Mouse (Mus musculus): ENCODE data around the gene Selenoo. TPM values are rescaled to one million over a fixed set of nuclear protein-coding genes. Genes with fewer than 3 reads are reported as not detected.

Selenoo gene
- polyA plus RNA-seq, 1 experiment from 2014 or later = 24.8 TPM

DNA sequence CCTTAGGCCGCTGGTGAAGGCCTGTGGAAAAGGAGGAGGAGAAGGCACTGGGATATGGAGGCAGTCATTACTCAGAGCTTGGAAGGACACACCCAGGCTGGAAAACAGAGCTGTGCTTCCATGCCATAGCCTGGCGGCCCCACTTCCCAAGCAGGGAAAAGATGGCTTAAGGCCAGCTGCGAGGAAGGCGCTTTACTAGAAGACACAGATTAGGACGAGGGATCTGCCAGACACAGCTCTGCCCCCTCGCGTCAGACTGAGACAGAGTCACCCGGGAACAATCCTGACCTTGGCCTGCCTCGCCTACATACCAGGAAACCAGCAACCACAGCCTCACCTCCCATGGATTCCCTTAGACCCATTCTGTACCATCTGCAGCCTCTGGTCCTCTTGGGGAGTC lies 21.3 kb downstream of the Selenoo start:
- Histone ChIP-seq H3K9me3 (replicated peaks) (no peaks in the 10 kb centered on the region), H3K9ac (no peak overlapping the region), H3K36me3 (peaks cover 89% of the 10 kb centered on the region), H3K27me3 (no peaks in the 10 kb centered on the region), H3K4me1 (no peaks in the 10 kb centered on the region), H3K27ac (no peak overlapping the region), H3K4me2 (replicated peaks) (no peak overlapping the region), H3K4me3 (no peak overlapping the region)
- no peak for ATAC-seq (ENCODE audit: low FRiP score)
- 84% methylated on average over 9 of the region's 9 CpGs for WGBS

DNA sequence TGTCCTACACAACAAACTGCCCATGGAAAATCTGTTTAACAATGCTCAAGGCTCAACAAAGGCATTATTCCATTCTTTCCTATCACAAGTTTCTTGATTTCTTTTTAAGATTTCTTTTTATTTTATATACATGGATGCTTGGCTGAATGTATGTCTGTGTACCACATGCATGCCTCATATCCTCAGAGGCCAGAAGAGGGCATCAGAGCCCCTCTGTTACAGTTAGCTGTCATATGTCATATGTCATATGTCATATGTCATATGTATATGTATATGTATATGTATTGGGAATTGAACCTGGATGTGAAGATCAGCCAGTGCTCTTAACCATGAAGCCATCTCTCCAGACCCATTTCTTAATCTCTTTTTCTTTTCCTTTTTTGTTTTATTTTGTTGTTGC lies 29.1 kb downstream of the Selenoo start:
- no peak for ATAC-seq (ENCODE audit: low FRiP score)
- no peak overlapping the region for H3K4me3 ChIP-seq
- H3K4me2 ChIP-seq (replicated peaks) = no peak overlapping the region
- peaks cover 36% of the 10 kb centered on the region for H3K36me3 ChIP-seq
- H3K9me3 ChIP-seq (replicated peaks) = no peaks in the 10 kb centered on the region
- no peaks in the 10 kb centered on the region for H3K27me3 ChIP-seq
- H3K4me1 ChIP-seq = peaks cover 27% of the 10 kb centered on the region
- no peak overlapping the region for H3K27ac ChIP-seq
- H3K9ac ChIP-seq = no peak overlapping the region

DNA sequence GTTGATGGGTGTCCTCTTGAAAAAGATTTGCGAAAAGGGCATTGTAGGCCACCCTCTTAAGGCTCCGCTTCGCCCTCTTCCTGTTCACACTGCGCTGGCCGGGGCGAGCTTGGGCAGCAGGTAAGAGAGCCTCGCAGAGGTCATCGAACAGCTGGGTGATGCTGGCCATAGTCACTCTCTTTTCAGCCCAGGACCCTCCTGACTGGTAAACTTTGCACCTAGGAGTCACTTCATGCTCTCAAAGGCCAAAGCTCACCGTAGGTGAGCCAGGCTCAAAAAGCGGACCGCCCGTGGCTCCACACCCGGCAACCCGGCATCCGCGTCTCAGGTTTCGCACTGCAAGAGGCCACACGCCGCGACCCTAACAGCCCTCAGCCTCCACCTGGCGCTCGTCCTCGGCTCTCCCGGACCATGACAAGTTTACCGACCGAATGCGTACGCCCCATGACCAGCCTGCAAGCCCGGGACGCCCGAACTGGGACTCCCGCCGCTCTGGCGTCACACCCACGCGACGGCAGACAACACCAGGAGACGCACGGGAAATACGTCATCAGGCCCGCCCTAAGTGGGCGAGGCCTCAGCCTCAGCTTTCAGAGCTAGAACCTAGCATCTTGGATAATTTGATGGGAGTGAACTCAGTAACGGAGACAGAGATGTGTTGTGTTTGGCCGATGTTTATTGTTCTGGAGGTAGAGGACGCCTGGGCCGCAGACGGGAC lies 33.9 kb downstream of the Selenoo start, which contains the start of gene Tubgcp6:
Gene Tubgcp6, minus strand, starts transcription at position 464 of the 718 bp plus-strand sequence.
- Histone ChIP-seq H3K36me3 (peaks cover 15% of the 10 kb centered on the region; the same call in 1 of the 2 replicates), H3K4me3 (peak within 1 kb of the TSS; percentile 91), H3K4me1 (peaks cover 43% of the 10 kb centered on the region), H3K9ac (peak within 1 kb of the TSS; percentile 82), H3K9me3 (replicated peaks) (no peaks in the 10 kb centered on the region), H3K27me3 (no peaks in the 10 kb centered on the region), H3K4me2 (replicated peaks) (peak within 1 kb of the TSS; percentile 95), H3K27ac (peak within 1 kb of the TSS; percentile 83)
- under 1% methylated on average over 47 of the region's 47 CpGs for WGBS
- ATAC-seq (ENCODE audit: low FRiP score) = peak; percentile 80

DNA sequence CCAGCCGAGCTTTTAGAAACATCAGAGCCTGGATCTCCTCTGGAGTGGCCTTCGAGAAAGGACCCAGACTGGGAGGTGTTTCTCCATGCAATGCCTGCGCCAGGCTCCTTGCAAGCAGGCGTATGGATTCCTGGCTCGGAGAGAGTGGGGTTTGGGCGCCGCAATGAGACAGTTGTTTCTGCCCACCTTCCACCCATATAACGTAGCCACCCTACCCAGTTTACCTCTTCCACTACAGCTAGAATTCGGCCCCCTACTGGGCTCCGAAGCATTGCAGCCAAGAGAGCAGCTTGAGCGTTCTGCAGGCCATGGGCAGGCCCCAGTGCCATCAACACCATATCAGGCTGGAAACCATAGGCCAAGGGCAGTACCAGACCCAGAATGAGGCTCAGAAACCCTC lies 34.7 kb downstream of the Selenoo start:
- H3K4me1 ChIP-seq = peaks cover 47% of the 10 kb centered on the region
- peaks cover 14% of the 10 kb centered on the region; the same call in 1 of the 2 replicates for H3K36me3 ChIP-seq
- peak overlapping the region; percentile 95 for H3K4me2 ChIP-seq (replicated peaks)
- H3K27me3 ChIP-seq = no peaks in the 10 kb centered on the region
- WGBS = 38% methylated on average over 11 of the region's 11 CpGs
- H3K9ac ChIP-seq = peak overlapping the region; percentile 82
- peak; percentile 21; the same call in 1 of the 2 replicates for ATAC-seq (ENCODE audit: low FRiP score)
- peak overlapping the region; percentile 83 for H3K27ac ChIP-seq
- peak overlapping the region; percentile 91 for H3K4me3 ChIP-seq
- no peaks in the 10 kb centered on the region for H3K9me3 ChIP-seq (replicated peaks)

DNA sequence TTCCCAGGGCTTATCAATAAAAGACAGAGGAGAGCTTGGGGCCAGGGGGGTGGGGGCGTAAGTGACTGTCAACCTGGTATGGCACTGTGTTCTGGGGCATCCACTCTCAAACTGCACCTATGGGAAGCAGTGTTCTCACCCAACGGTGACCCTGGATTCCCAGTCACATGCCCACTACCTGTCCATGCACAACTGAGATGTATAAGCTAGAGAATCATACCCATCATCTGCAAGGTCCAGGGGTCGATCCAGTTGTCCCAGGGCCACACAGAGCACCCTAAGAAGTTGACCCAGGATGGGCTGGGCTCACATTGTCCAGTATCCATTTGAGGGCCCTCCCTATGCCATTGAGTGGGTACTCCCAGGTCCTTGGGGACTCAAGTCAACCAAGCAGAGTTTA lies 35.4 kb downstream of the Selenoo start:
- Histone ChIP-seq H3K36me3 (peaks cover 14% of the 10 kb centered on the region; the same call in 1 of the 2 replicates), H3K4me1 (peaks cover 51% of the 10 kb centered on the region), H3K27ac (no peak overlapping the region), H3K4me3 (no peak overlapping the region), H3K9ac (no peak overlapping the region), H3K27me3 (no peaks in the 10 kb centered on the region), H3K4me2 (replicated peaks) (peak overlapping the region; percentile 95; the same call in 1 of the 2 replicates), H3K9me3 (replicated peaks) (no peaks in the 10 kb centered on the region)
- no peak for ATAC-seq (ENCODE audit: low FRiP score)
- 95% methylated on average over 3 of the region's 3 CpGs for WGBS

DNA sequence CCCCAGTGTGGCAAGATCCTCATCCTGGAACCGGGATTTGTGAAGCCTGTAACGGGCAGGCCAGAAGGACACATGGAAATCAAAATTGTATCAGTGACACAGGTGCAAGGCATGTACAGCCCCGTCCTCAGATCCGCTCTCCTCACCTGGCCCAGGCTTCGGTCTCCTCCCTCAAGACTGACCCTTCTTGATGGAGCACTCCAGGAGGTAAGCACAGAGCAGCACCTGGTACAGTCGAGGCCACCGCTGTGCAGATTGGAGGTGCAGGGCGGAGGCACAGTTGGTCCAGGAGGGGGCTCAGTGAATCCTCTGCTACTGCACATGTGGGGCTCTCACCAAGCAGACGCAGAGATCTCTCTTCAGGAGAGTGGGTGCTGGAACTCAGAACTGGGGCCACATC lies 36.5 kb downstream of the Selenoo start:
- peaks cover 46% of the 10 kb centered on the region for H3K4me1 ChIP-seq

DNA sequence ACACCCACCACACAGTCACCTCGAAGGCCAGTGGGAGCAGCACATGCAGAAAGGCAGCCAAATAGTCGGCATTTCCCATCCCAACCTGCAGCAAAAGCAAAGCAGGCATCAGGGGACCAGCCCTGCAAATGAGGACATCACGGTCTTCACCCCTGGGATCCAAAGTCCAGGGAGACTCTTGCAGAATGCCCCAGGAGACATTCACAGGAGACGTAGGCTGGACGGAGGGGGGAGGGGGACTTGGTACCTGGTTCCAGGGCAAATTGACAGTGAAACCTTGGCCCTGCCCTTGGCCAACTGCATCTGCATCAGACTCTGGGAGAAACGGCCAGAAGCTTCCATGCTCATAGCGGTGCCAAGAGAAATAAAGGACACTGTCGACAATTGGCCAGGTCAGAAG lies 37.7 kb downstream of the Selenoo start:
- no peak overlapping the region for H3K27ac ChIP-seq
- no peaks in the 10 kb centered on the region for H3K9me3 ChIP-seq (replicated peaks)
- 91% methylated on average over 8 of the region's 8 CpGs for WGBS

More for the DNA sequence above, 36.5 kb downstream of the Selenoo start:
- Histone ChIP-seq H3K27me3 (no peaks in the 10 kb centered on the region), H3K9me3 (replicated peaks) (no peaks in the 10 kb centered on the region), H3K9ac (no peak overlapping the region), H3K4me2 (replicated peaks) (no peak overlapping the region), H3K27ac (no peak overlapping the region), H3K4me3 (no peak overlapping the region), H3K36me3 (peaks cover 9% of the 10 kb centered on the region; the same call in 1 of the 2 replicates)
- no peak for ATAC-seq (ENCODE audit: low FRiP score)
- 96% methylated on average over 9 of the region's 9 CpGs for WGBS

DNA sequence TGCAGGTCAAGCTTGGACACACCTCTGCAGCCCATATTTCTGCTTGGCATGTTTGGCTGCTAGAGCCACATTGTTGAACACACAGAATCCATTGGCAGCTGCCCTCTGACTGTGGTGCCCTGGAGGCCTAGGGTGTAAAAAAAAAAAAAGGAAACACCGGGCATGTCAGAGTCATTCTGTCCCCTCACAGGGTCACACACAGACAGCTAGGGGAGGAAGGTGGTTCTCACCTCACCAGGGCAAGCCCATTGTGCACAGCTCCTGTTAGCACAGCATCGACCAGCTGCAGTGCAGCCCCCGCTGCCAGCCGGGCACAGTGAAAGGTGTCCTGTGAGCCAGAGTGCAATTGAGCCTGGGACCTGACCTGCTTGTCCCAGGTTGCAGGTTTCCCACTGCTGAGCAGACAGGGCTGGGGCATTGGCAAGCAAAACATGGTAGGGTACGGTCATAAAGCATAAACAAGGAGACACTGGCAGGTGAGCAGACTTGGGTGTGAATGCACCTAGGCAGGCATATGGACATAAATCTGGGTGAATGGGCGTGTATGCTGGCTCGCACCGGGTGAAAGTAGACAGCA lies 38.6 kb downstream of the Selenoo start:
- Histone ChIP-seq H3K9ac (peak overlapping the region; percentile 74), H3K4me1 (peaks cover 26% of the 10 kb centered on the region), H3K4me2 (replicated peaks) (peak overlapping the region; percentile 78), H3K9me3 (replicated peaks) (no peaks in the 10 kb centered on the region), H3K36me3 (peaks cover 9% of the 10 kb centered on the region; the same call in 1 of the 2 replicates), H3K27ac (no peak overlapping the region), H3K4me3 (peak overlapping the region; percentile 52), H3K27me3 (no peaks in the 10 kb centered on the region)
- WGBS = 91% methylated on average over 8 of the region's 8 CpGs
- no peak for ATAC-seq (ENCODE audit: low FRiP score)

More for the DNA sequence above, 37.7 kb downstream of the Selenoo start:
- H3K9ac ChIP-seq = no peak overlapping the region
- no peak for ATAC-seq (ENCODE audit: low FRiP score)
- H3K4me3 ChIP-seq = no peak overlapping the region
- H3K4me1 ChIP-seq = peaks cover 34% of the 10 kb centered on the region
- H3K36me3 ChIP-seq = peaks cover 9% of the 10 kb centered on the region; the same call in 1 of the 2 replicates
- H3K27me3 ChIP-seq = no peaks in the 10 kb centered on the region
- H3K4me2 ChIP-seq (replicated peaks) = no peak overlapping the region

DNA sequence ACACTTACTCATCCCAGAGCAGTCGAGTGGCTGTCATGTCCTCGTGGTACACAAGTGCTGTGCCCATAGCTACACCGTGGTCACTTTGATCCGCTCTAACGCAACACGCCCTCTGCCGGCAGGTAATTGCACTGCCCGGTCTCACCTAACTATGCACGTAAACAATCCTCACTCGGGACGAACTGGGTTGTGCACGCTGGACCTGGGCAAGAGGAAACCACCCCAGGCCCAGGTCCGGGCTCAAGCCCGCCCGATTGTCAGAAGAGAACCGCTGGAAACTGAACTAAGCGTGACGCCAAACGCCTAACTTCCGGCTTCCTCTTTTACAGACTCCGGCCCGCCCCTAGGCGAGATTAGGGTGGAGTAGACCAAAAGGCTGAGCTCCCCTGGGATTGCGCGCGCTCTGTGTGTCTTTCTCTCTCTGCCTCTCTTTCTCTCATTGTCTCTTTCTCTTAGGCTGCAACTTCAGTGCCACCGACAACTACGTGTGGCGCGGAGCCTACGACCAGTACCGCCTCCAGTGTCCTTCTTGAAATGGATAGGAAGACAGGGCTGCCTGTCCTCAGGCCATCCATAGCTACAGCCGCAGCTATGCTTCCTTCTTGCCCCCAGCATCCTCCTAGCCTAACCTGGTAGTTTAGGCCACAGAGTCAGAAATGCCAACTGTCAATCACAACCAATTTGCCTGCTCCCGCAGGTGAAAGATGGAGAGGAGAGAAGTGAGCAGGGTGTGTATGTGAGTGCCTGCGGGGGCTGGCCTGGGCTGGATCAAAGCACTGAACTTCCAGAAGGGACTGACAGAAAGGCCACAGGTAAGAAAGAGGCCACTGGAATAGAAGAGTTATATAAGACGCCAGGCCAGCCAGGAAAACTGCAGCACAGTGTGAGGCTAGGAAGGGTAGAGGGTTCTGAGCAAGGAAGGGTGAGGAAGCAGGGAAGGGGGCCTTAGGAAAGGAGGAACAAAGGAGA lies 39.8 kb downstream of the Selenoo start, which contains the start of gene Hdac10:
Gene Hdac10, minus strand, starts transcription at position 319 of the 969 bp plus-strand sequence.
- Histone ChIP-seq H3K36me3 (peaks cover 9% of the 10 kb centered on the region; the same call in 1 of the 2 replicates), H3K4me3 (peak within 1 kb of the TSS; percentile 52), H3K4me1 (peaks cover 21% of the 10 kb centered on the region), H3K9me3 (replicated peaks) (no peaks in the 10 kb centered on the region), H3K27ac (peak within 1 kb of the TSS; percentile 67), H3K27me3 (no peaks in the 10 kb centered on the region), H3K4me2 (replicated peaks) (peak within 1 kb of the TSS; percentile 78), H3K9ac (peak within 1 kb of the TSS; percentile 74)
- 3% methylated on average over 36 of the region's 36 CpGs for WGBS
- ATAC-seq (ENCODE audit: low FRiP score) = peak; percentile 83

DNA sequence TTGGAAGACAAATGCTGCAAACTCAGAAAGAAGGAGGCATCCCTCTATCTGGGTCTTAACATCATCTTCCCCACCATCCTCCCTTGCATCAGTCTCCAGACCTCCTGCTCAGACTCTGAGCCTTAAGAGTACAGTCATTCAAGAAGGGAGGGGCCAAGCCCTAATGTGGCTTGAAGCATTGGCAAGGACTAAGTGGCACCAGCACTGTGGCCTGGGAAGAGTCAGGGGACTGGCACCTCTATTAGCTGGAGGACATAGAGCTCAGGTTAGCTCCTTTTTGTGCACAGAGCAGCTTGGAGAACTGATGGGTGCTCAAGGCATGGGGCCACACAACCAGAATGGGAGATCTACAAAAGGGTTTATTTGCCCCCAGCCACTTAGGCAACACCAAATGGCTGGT lies 41.4 kb downstream of the Selenoo start:
- Histone ChIP-seq H3K9me3 (replicated peaks) (no peaks in the 10 kb centered on the region), H3K4me2 (replicated peaks) (no peak overlapping the region), H3K4me3 (no peak overlapping the region), H3K9ac (no peak overlapping the region), H3K4me1 (peaks cover 16% of the 10 kb centered on the region), H3K27ac (no peak overlapping the region), H3K27me3 (no peaks in the 10 kb centered on the region), H3K36me3 (peaks cover 4% of the 10 kb centered on the region; the same call in 1 of the 2 replicates)
- no peak for ATAC-seq (ENCODE audit: low FRiP score)

DNA sequence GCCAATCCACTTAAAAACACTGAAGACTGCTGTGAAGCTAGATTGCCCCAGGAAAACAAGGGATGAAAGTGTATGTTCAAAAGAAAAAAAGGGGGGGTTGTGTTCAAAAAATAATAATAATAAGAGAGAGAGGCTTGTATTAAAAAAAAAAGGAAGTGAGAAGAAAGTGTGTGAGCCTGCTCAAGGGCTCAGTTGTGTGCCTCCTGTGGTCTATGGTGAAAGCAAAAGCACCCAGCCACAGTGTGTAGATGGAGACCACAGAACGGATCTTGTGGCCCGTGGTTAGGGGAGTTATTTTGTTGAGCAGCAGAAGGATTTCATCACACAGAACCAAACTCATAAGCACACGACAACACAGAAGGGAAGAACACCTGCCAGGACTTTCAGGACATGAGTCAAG lies 42.4 kb downstream of the Selenoo start:
- ATAC-seq (ENCODE audit: low FRiP score) = no peak

More for the DNA sequence above, 42.4 kb downstream of the Selenoo start:
- no peaks in the 10 kb centered on the region for H3K36me3 ChIP-seq
- H3K4me2 ChIP-seq (replicated peaks) = no peak overlapping the region
- WGBS = 93% methylated on average over 3 of the region's 3 CpGs
- no peak overlapping the region for H3K4me3 ChIP-seq
- H3K27ac ChIP-seq = no peak overlapping the region
- no peak overlapping the region for H3K9ac ChIP-seq
- no peaks in the 10 kb centered on the region for H3K9me3 ChIP-seq (replicated peaks)
- H3K27me3 ChIP-seq = no peaks in the 10 kb centered on the region
- peaks cover 16% of the 10 kb centered on the region for H3K4me1 ChIP-seq
